Comparison of ENCODE assay signal across 36 mouse cellular contexts in the genomic region with DNA sequence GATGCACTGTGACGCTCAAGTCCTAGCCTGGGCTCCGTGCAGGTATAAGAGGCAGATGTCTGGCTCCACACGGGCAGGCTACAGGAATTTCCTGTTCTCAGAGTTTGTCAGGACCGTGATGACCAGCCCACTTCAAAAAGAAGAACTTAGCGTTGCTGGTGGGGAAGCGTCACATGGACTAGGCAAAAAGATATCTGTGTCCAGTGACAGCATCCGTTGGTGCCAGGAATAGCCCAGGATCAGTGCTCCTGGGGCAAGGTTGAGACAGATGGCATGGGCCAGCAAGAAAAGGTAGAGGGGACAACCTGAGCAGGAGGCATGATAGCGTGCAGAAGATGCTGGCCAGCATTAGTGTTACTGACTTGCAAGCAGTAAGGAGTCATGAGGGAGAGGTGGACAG. TPM values are rescaled to one million over a fixed set of nuclear protein-coding genes. Genes with fewer than 3 reads are reported as not detected.
DNase-seq lines count a peak whose midpoint lies in the region; ATAC-seq lines count a peak whose summit lies in the region.
"Had no signal": no experiment of that assay in that cellular context is flagged by ENCODE, and none has a peak within 500 bp of the region (broad histone marks: within the 10 kb centered on the region; RNA-seq: fewer than 3 reads in every experiment).

No protein-coding gene starts in this region.

- no peaks in the 10 kb centered on the region for H3K27me3 ChIP-seq in heart, embryonic 12.5 days (replicated peaks)
- H3K27me3 ChIP-seq: embryonic facial prominence, embryonic 12.5 days; forebrain, embryonic 15.5 days; limb, embryonic 15.5 days; liver, embryonic 13.5 days; midbrain, embryonic 15.5 days; neural tube, embryonic 15.5 days had no signal

- H3K27ac ChIP-seq in heart, embryonic 12.5 days (ENCODE audit: poor library complexity, severe bottlenecking): no peak overlapping the region
- peak overlapping the region; percentile 43; the same call in 1 of the 2 replicates for H3K27ac ChIP-seq in brown adipose tissue, adult 24 weeks (replicated peaks; ENCODE audit: low read depth, low read length)
- H3K27ac ChIP-seq: embryonic facial prominence, embryonic 12.5 days; forebrain, embryonic 15.5 days; hindbrain, embryonic 14.5 days; limb, embryonic 10.5 days; limb, embryonic 15.5 days; liver, embryonic 13.5 days; midbrain, embryonic 15.5 days; neural tube, embryonic 15.5 days had no signal

- DNase-seq in cerebellum, adult 9-10 months: peak; percentile 70
- DNase-seq in cerebellum, postnatal 4 days (ENCODE audit: low spot score in 2 of 2): no peak
- no peak for DNase-seq in heart, postnatal 25 days (ENCODE audit: low spot score)
- no peak for DNase-seq in embryo, embryonic 10.5 days (ENCODE audit: low spot score)
- DNase-seq: adrenal gland, postnatal 14 days; embryo, embryonic 11 days; kidney, adult 9 months; kidney, postnatal 10 days; layer of hippocampus, adult 9-11 months; liver, embryonic 13.5 days; lung, adult 18-20 months; lung, postnatal 4 days; right cerebral cortex, postnatal 25 days; spleen, adult 18-20 months; thymus, postnatal 25 days had no signal

- intact Hi-C loops in heart, postnatal 25 days (cut with DNase I): no loop called here

- ATAC-seq in heart, embryonic 12.5 days (ENCODE audit: insufficient number of reproducible peaks, low FRiP score): no peak
- ATAC-seq in common myeloid progenitor, adult 5-6 weeks (replicated peaks; ENCODE audit: low read depth, poor library complexity, severe bottlenecking): 0 out of 2 replicates have a peak, but pooled peaks have one; percentile 31
- ATAC-seq: CD4-positive, CD25-positive, alpha-beta regulatory T cell, adult 4 months; forebrain, embryonic 15.5 days; intestine, postnatal 0 days; lung, postnatal 0 days; midbrain, embryonic 15.5 days had no signal

- WGBS in heart, embryonic 12.5 days: 54% methylated on average over 8 of the region's 8 CpGs

- no peak overlapping the region for H3K4me3 ChIP-seq in heart, embryonic 12.5 days
- H3K4me3 ChIP-seq in brown adipose tissue, adult 24 weeks (ENCODE audit: insufficient read depth, low read depth, low read length): no peak overlapping the region
- H3K4me3 ChIP-seq: embryonic facial prominence, embryonic 12.5 days; forebrain, embryonic 15.5 days; limb, embryonic 10.5 days; limb, embryonic 15.5 days; liver, embryonic 13.5 days; midbrain, embryonic 15.5 days; neural tube, embryonic 15.5 days had no signal

- no peak overlapping the region for H3K4me2 ChIP-seq in heart, embryonic 12.5 days
- H3K4me2 ChIP-seq: embryonic facial prominence, embryonic 12.5 days; forebrain, embryonic 15.5 days; hindbrain, embryonic 14.5 days; limb, embryonic 15.5 days; liver, embryonic 13.5 days; midbrain, embryonic 15.5 days; neural tube, embryonic 15.5 days had no signal

- H3K9me3 ChIP-seq in heart, embryonic 12.5 days (replicated peaks): no peaks in the 10 kb centered on the region
- H3K9me3 ChIP-seq: embryonic facial prominence, embryonic 12.5 days; forebrain, embryonic 15.5 days; limb, embryonic 10.5 days; limb, embryonic 15.5 days; liver, embryonic 13.5 days; midbrain, embryonic 15.5 days; neural tube, embryonic 15.5 days had no signal

- H3K9ac ChIP-seq in heart, embryonic 12.5 days: peak overlapping the region; percentile 28; the same call in 1 of the 2 replicates
- H3K9ac ChIP-seq: embryonic facial prominence, embryonic 12.5 days; forebrain, embryonic 15.5 days; hindbrain, embryonic 14.5 days; limb, embryonic 15.5 days; liver, embryonic 13.5 days; midbrain, embryonic 15.5 days; neural tube, embryonic 15.5 days had no signal

- peaks cover 62% of the 10 kb centered on the region for H3K36me3 ChIP-seq in heart, embryonic 12.5 days

- H3K4me1 ChIP-seq in heart, embryonic 12.5 days (replicated peaks): peaks cover 16% of the 10 kb centered on the region
- peaks cover 21% of the 10 kb centered on the region for H3K4me1 ChIP-seq in brown adipose tissue, adult 24 weeks (ENCODE audit: control insufficient read depth, insufficient read depth, insufficient read length, low read length)
- H3K4me1 ChIP-seq: embryonic facial prominence, embryonic 12.5 days; forebrain, embryonic 15.5 days; limb, embryonic 15.5 days; liver, embryonic 13.5 days; midbrain, embryonic 15.5 days; neural tube, embryonic 15.5 days had no signal

RNA-seq across cellular contexts. Expression of a gene that starts 13.9 kb away (rescaled TPM):
- 11.1 and 12.3 TPM in 2 replicates for polyA plus RNA-seq in heart, embryonic 12.5 days (2016; fragmentation: Nextera tagmentation; extraction: Ambion mirVana)
- total RNA-seq in heart, postnatal 25 days (2021): 1 to 10 TPM in 1 of 2 experiments, under 1 TPM in 1; 0.83 to 1.2 TPM
- not detected in 2 replicates for polyA plus RNA-seq in brown adipose tissue, adult 24 weeks (2012; ENCODE audit: insufficient read depth, insufficient read length, missing spikeins)
- total RNA-seq in common myeloid progenitor, adult 5-6 weeks (2017): not detected in 2 replicates
- total RNA-seq: hematopoietic stem cell, adult 5-6 weeks; megakaryocyte-erythroid progenitor cell, adult 5-6 weeks had no signal

RNA-seq across cellular contexts. Expression of a gene that starts 27.7 kb away (rescaled TPM):
- polyA plus RNA-seq in heart, embryonic 12.5 days (2016; fragmentation: Nextera tagmentation; extraction: Ambion mirVana): 107 and 109 TPM in 2 replicates
- 100 to 1,000 TPM; 239 to 247 TPM for total RNA-seq in heart, postnatal 25 days (2021)
- polyA plus RNA-seq in brown adipose tissue, adult 24 weeks (2012; ENCODE audit: insufficient read depth, insufficient read length, missing spikeins): 24.9 and 31.0 TPM in 2 replicates
- total RNA-seq in common myeloid progenitor, adult 5-6 weeks (2017): 1.9 and 2.5 TPM in 2 replicates

RNA-seq across cellular contexts. Expression of a gene that starts 35.6 kb away (rescaled TPM):
- polyA plus RNA-seq in heart, embryonic 12.5 days (2016; fragmentation: Nextera tagmentation; extraction: Ambion mirVana): not detected in 2 replicates
- not detected for total RNA-seq in heart, postnatal 25 days (2021)
- polyA plus RNA-seq in brown adipose tissue, adult 24 weeks (2012; ENCODE audit: insufficient read depth, insufficient read length, missing spikeins): not detected in 2 replicates
- total RNA-seq in common myeloid progenitor, adult 5-6 weeks (2017): not detected in 2 replicates
- total RNA-seq: adrenal gland, postnatal 14 days; gastrocnemius, adult 18-20 months; gastrocnemius, postnatal 4 days; hematopoietic stem cell, adult 5-6 weeks; left cerebral cortex, postnatal 10 days; megakaryocyte-erythroid progenitor cell, adult 5-6 weeks had no signal
- polyA plus RNA-seq: CD4-positive, CD25-positive, alpha-beta regulatory T cell, adult 4 months; embryonic facial prominence, embryonic 12.5 days; frontal cortex, adult 2 months; heart, embryonic 14.5 days; large intestine, adult 2 months; limb, embryonic 10.5 days; liver, embryonic 13.5 days; lung, postnatal 0 days; neural tube, embryonic 15.5 days had no signal

RNA-seq across cellular contexts. Expression of a gene that starts 44.8 kb away (rescaled TPM):
- polyA plus RNA-seq in heart, embryonic 12.5 days (2016; fragmentation: Nextera tagmentation; extraction: Ambion mirVana): 69.7 and 78.3 TPM in 2 replicates
- total RNA-seq in heart, postnatal 25 days (2021): 10 to 100 TPM; 15.4 to 15.8 TPM
- 5.7 and 9.8 TPM in 2 replicates for polyA plus RNA-seq in brown adipose tissue, adult 24 weeks (2012; ENCODE audit: insufficient read depth, insufficient read length, missing spikeins)
- total RNA-seq in common myeloid progenitor, adult 5-6 weeks (2017): 1.1 TPM in 1 of 2 replicates, not detected in the other
- polyA plus RNA-seq: CD4-positive, CD25-positive, alpha-beta regulatory T cell, adult 4 months had no signal

RNA-seq across cellular contexts. Expression of a gene that starts 45.7 kb away (rescaled TPM):
- polyA plus RNA-seq in heart, embryonic 12.5 days (2016; fragmentation: Nextera tagmentation; extraction: Ambion mirVana): 114 and 124 TPM in 2 replicates
- 10 to 100 TPM; 12.2 to 14.4 TPM for total RNA-seq in heart, postnatal 25 days (2021)
- polyA plus RNA-seq in brown adipose tissue, adult 24 weeks (2012; ENCODE audit: insufficient read depth, insufficient read length, missing spikeins): 1.7 and 3.3 TPM in 2 replicates
- not detected in 2 replicates for total RNA-seq in common myeloid progenitor, adult 5-6 weeks (2017)
- total RNA-seq: megakaryocyte-erythroid progenitor cell, adult 5-6 weeks had no signal
- polyA plus RNA-seq: CD4-positive, CD25-positive, alpha-beta regulatory T cell, adult 4 months had no signal

Comparison
In these comparisons a context has a peak if more than half of its experiments do, and no peak if none do; other contexts are left out.
1. RNA of a gene that starts 27.7 kb away (total RNA-seq): 239 to 247 TPM in heart, postnatal 25 days; 1.9 to 2.5 TPM in common myeloid progenitor, adult 5-6 weeks; every median in the first group is over 10 times any median in the second.